Mouse (Mus musculus) ES-Bruce4 (cell line): ENCODE results near the gene Tbc1d16.

Experiments used
- CTCF ChIP-seq: IDR thresholded peaks from one replicate; pipeline ENCODE4 v1.8.1; 2011; ENCODE audit warnings: low read depth, low read length
- EP300 ChIP-seq: IDR thresholded peaks from 2 replicates; pipeline ENCODE4 v1.6.1; 2011; ENCODE audit warnings: low read depth, low read length; ENCODE audit not compliant: insufficient read depth
- POLR2A ChIP-seq: IDR thresholded peaks from one replicate; pipeline ENCODE4 v1.8.1; 2011; ENCODE audit warnings: low read length; ENCODE audit not compliant: insufficient read depth

DNA sequence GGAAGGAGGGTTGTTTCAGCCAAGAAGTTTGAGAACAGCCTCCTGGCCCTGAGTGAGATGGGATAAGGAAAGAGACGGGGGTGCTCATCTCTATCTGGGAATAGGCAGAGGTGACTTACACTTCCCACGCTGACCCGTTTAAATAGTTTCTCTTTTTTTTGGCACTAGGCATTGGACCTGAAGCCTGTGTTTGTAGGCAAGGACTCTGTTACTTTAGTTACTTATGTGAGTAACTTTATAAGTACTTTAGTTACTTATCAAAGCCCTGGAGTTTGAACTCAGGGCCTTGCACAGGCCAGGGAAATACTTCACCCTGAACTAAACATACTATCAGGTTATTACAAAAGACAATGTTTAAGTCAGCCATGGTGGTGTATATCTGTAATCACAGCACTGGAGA lies 124.3 kb downstream of the Tbc1d16 start:
- TF ChIP-seq POLR2A = no peak
- TF ChIP-seq EP300 = no peak
- TF ChIP-seq CTCF = no peak
